Mouse (Mus musculus) ES-Bruce4 (cell line): ENCODE measurements around the gene Olfr1225.

ENCODE experiments used
- CTCF ChIP-seq: IDR thresholded peaks from one replicate; pipeline ENCODE4 v1.8.1; 2011; ENCODE audit warnings: low read depth, low read length
- EP300 ChIP-seq: IDR thresholded peaks from 2 replicates; pipeline ENCODE4 v1.6.1; 2011; ENCODE audit warnings: low read depth, low read length; ENCODE audit not compliant: insufficient read depth
- POLR2A ChIP-seq: IDR thresholded peaks from one replicate; pipeline ENCODE4 v1.8.1; 2011; ENCODE audit warnings: low read length; ENCODE audit not compliant: insufficient read depth

DNA sequence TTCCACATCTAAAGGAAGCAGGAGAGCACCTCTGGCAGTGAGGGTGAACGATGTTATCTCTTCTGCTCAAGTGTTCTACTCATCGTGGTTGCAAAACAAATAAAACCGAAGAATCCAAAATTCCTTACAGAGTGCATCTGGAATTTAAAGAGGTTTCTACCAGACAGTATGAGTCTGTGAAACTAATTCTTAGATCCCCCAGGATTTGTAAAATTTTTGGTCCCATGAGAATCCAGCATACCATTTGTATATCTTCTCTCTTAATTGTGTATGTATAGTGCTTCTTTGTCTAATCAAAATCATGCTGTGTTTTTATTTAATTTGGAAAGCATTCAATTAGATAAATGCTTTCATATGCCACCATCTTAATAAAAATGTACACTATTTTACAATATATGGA, 41.5 kb downstream of the Olfr1225 start, which contains the start of gene Olfr1222:
- TF ChIP-seq POLR2A = no peak
- TF ChIP-seq CTCF = no peak
- TF ChIP-seq EP300 = no peak
